Mouse (Mus musculus) midbrain, embryonic 11.5 days (tissue): ENCODE results near the gene Tas2r124. TPM values are rescaled to one million over a fixed set of nuclear protein-coding genes. Genes with fewer than 3 reads are reported as not detected.

Experiments used
- polyA plus RNA-seq: library from polyadenylated mRNA; unstranded; fragments of >200 nt; fragmentation: Nextera tagmentation; extraction: Ambion mirVana; gene quantifications from 2 replicates; pipeline ENCODE4 v1.2.1, GENCODE M21; 2014

Tas2r124 gene
- polyA plus RNA-seq, 1 experiment from 2014 or later, result not detected

Other genes starting within 250 kb of the Tas2r124 start
- not detected in 2 replicates for gene Prh1, start 184.9 kb upstream of the Tas2r124 start, polyA plus RNA-seq
- not detected in 2 replicates for gene Prp2, start 158.8 kb upstream of the Tas2r124 start, polyA plus RNA-seq
- gene A630073D07Rik, start 103.2 kb upstream of the Tas2r124 start, polyA plus RNA-seq, result not detected in 2 replicates
- gene Tas2r120, start 97.8 kb upstream of the Tas2r124 start, polyA plus RNA-seq, result not detected in 2 replicates
- not detected in 2 replicates for gene Tas2r121, start 53.7 kb upstream of the Tas2r124 start, polyA plus RNA-seq
- gene Tas2r122, start 42.8 kb upstream of the Tas2r124 start, polyA plus RNA-seq, result not detected in 2 replicates
- not detected in 2 replicates for gene Tas2r115, start 16.7 kb upstream of the Tas2r124 start, polyA plus RNA-seq
- gene Tas2r102, start 7.4 kb downstream of the Tas2r124 start, polyA plus RNA-seq, result not detected in 2 replicates
- not detected in 2 replicates for gene Tas2r136, start 23.4 kb downstream of the Tas2r124 start, polyA plus RNA-seq
- not detected in 2 replicates for gene Tas2r117, start 48.1 kb downstream of the Tas2r124 start, polyA plus RNA-seq
- gene Tas2r123, start 92.4 kb downstream of the Tas2r124 start, polyA plus RNA-seq, result not detected in 2 replicates
- not detected in 2 replicates for gene Tas2r116, start 100.7 kb downstream of the Tas2r124 start, polyA plus RNA-seq
- not detected in 2 replicates for gene Tas2r110, start 113.3 kb downstream of the Tas2r124 start, polyA plus RNA-seq
- not detected in 2 replicates for gene Tas2r113, start 138.3 kb downstream of the Tas2r124 start, polyA plus RNA-seq
- gene Tas2r125, start 154.9 kb downstream of the Tas2r124 start, polyA plus RNA-seq, result not detected in 2 replicates
- not detected in 2 replicates for gene Tas2r129, start 196.4 kb downstream of the Tas2r124 start, polyA plus RNA-seq
- gene Tas2r131, start 203.2 kb downstream of the Tas2r124 start, polyA plus RNA-seq, result not detected in 2 replicates
- gene Tas2r109, start 226.2 kb downstream of the Tas2r124 start, polyA plus RNA-seq, result not detected in 2 replicates